Mouse (Mus musculus) bone marrow, adult 2 months (tissue): ENCODE measurements around the gene Ipo8. TPM values are rescaled to one million over a fixed set of nuclear protein-coding genes. Genes with fewer than 3 reads are reported as not detected.

Source experiments
- H3K27ac ChIP-seq: fragments of 200-500 bp; 2 replicates; pipeline ENCODE4 v1.5.1; 2012; ENCODE audit warnings: low read depth, mild to moderate bottlenecking, control low read depth, inconsistent platforms, low read length; ENCODE audit not compliant: control insufficient read depth, poor library complexity, insufficient read depth
- H3K4me1 ChIP-seq: fragments of 200-500 bp; 2 replicates; pipeline ENCODE4 v1.6.1; 2011; ENCODE audit warnings: low read length; ENCODE audit not compliant: control insufficient read depth, insufficient read depth
- H3K4me3 ChIP-seq: fragments of 200-500 bp; replicated peaks from 2 replicates; pipeline ENCODE3; 2011; ENCODE audit warnings: mild to moderate bottlenecking, low read depth, low read length, control low read depth; ENCODE audit not compliant: control insufficient read depth
- CTCF ChIP-seq: fragments of 200-500 bp; IDR thresholded peaks from 2 replicates; pipeline ENCODE4 v1.5.1; 2011; ENCODE audit warnings: low read length, control low read depth; ENCODE audit not compliant: control insufficient read depth, insufficient read depth
- POLR2A ChIP-seq: fragments of 200-500 bp; IDR thresholded peaks from 2 replicates; pipeline ENCODE4 v1.6.1; 2011; ENCODE audit warnings: low read depth, mild to moderate bottlenecking, control low read depth, low read length, borderline replicate concordance; ENCODE audit not compliant: control insufficient read depth
- WGBS: fragments of 180-500 bp; shearing (Covaris S2); methylation state at CpG from one replicate; pipeline ENCODE4 v1.1.7; 2018; 5-methylcytosine and 5-hydroxymethylcytosine counted together
- polyA plus RNA-seq: library from polyadenylated mRNA; stranded (reverse); fragments of >200 nt; gene quantifications from 2 replicates; pipeline ENCODE4 v1.2.4, GENCODE M21; 2011; ENCODE audit warnings: low replicate concordance; ENCODE audit not compliant: missing spikeins, insufficient read depth, insufficient read length

Ipo8 gene
- polyA plus RNA-seq, 1 experiment, result 15.3 TPM

- Histone ChIP-seq H3K27ac (no peak overlapping the region), H3K4me3 (no peak overlapping the region), H3K4me1 (no peaks in the 10 kb centered on the region)
- 79% methylated on average over 2 of the region's 2 CpGs for WGBS
- TF ChIP-seq POLR2A (no peak), CTCF (no peak)
These were observed 55.0 kb downstream of the Ipo8 start for GRCm38 (mm10) chr6:148776236-148776635.

GRCm38 (mm10) chr6:148771423-148771822, 59.8 kb downstream of the Ipo8 start:
- H3K4me3 ChIP-seq, result no peak overlapping the region
- H3K4me1 ChIP-seq, result no peaks in the 10 kb centered on the region
- TF ChIP-seq CTCF, result no peak
- TF ChIP-seq POLR2A, result no peak
- WGBS, result 75% methylated on average over 3 of the region's 3 CpGs
- H3K27ac ChIP-seq, result no peak overlapping the region

DNA sequence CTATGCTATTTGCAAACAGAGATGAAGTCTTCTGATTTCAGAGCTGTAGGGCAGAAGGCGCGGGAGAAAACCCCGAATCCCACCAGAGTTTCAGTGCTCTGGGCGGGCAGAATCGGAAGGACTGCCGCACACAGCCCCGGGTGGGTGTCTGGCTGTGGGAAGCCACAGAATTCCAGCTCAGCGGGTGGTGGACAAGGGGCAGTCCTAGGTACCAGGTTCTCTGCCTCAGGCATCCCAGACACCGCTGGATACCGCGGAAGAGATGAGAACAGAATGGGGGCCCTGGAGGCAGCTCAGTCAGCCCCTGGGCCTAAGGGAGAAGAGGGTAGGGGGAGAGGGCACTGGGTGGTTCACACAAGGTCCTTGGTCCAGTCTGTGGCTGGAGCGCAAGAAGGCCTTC, 62.8 kb downstream of the Ipo8 start:
- no peak for TF ChIP-seq CTCF
- no peak for TF ChIP-seq POLR2A
- Histone ChIP-seq H3K27ac (no peak overlapping the region), H3K4me1 (no peaks in the 10 kb centered on the region), H3K4me3 (no peak overlapping the region)
- WGBS, result 94% methylated on average over 12 of the region's 12 CpGs

- H3K4me3 ChIP-seq, result no peak overlapping the region
- TF ChIP-seq POLR2A (no peak), CTCF (no peak)
- H3K27ac ChIP-seq, result no peak overlapping the region
- H3K4me1 ChIP-seq, result no peaks in the 10 kb centered on the region; the same call in 1 of the 2 replicates
These were observed 64.0 kb downstream of the Ipo8 start for GRCm38 (mm10) chr6:148767228-148767627.

DNA sequence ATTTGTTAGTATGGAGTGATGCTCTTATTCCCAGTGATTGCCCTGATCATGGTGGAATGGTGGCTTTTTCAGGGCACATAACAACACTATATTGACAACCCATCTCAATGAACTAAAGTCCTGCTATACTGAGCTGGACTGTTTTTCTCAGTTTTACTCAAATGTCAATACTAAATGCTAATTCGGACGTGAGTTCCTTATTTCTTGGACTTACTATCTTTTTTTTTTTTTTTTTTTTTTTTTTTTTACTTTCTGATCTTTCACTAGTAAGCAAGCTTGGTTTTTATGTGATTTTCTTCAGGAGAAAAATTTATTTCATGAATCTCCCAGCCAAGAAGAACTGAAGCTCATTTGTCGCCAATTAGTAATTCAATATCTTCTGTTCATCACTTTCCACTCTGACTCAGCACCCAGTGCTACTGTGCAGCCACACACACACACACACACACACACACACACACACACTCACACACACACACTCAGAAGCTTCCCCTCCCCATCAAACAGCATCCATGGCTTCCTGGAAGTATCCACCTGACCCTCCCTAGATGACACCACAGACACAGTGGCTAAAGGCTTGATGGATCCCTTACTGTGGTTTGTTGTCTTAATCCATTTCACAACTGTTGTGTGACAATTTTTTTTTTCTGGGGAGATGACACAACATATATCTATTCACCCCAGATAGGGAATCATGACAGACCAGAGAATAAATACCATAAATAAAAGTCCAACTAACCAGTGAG, 69.1 kb downstream of the Ipo8 start:
- WGBS, result 45% methylated on average over 3 of the region's 3 CpGs
- H3K27ac ChIP-seq, result no peak overlapping the region
- no peak for TF ChIP-seq POLR2A
- TF ChIP-seq CTCF, result no peak
- no peak overlapping the region for H3K4me3 ChIP-seq
- H3K4me1 ChIP-seq, result no peaks in the 10 kb centered on the region; the same call in 1 of the 2 replicates

DNA sequence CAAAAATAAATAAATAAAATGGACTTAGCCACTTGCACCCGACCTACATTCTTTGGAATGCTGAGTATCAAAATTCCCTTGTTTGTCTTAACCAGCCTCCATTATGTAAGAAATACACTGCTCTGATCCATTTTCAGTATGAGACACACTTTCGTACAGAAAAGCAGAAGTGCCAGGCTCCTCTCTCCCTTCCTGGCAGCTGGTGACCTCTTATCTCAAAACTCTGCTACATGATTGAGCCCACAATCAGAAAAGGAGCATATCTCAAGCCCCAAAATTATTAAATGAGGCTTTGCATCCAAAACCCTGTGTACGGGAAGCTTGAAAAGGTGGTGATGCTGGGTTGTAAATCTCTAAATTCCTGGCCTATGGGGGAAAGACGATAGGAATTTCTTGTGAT, 69.8 kb downstream of the Ipo8 start:
- TF ChIP-seq POLR2A (no peak), CTCF (no peak)
- 13% methylated on average over 4 of the region's 4 CpGs for WGBS
- Histone ChIP-seq H3K27ac (no peak overlapping the region), H3K4me3 (no peak overlapping the region), H3K4me1 (no peaks in the 10 kb centered on the region; the same call in 1 of the 2 replicates)

- 97% methylated on average over 1 of the region's 1 CpGs for WGBS
These were observed 74.7 kb downstream of the Ipo8 start for GRCm38 (mm10) chr6:148756535-148756934.

GRCm38 (mm10) chr6:148751400-148751799, 79.9 kb downstream of the Ipo8 start:
- no peak for TF ChIP-seq CTCF
- TF ChIP-seq POLR2A, result no peak
- H3K27ac ChIP-seq, result no peak overlapping the region
- no peak overlapping the region for H3K4me3 ChIP-seq
- 72% methylated on average over 2 of the region's 2 CpGs for WGBS
- no peaks in the 10 kb centered on the region for H3K4me1 ChIP-seq

More at GRCm38 (mm10) chr6:148756535-148756934, 74.7 kb downstream of the Ipo8 start:
- TF ChIP-seq CTCF (no peak), POLR2A (no peak)
- H3K4me1 ChIP-seq, result no peaks in the 10 kb centered on the region
- no peak overlapping the region for H3K27ac ChIP-seq
- no peak overlapping the region for H3K4me3 ChIP-seq
